Mouse (Mus musculus): ENCODE data around the gene Fam71e1. TPM values are rescaled to one million over a fixed set of nuclear protein-coding genes. Genes with fewer than 3 reads are reported as not detected.
A peak's percentile ranks its signal among the peaks of the same experiment; 100 is the strongest.

Gene Fam71e1
- polyA plus RNA-seq, 1 experiment from 2014 or later = 10.8 TPM

GRCm38 (mm10) chr7:44498922-44499321, 2.5 kb downstream of the Fam71e1 start:
- DNase-seq (ENCODE audit: low spot score) (no peak), ATAC-seq (replicated peaks; ENCODE audit: insufficient number of reproducible peaks, low FRiP score, low TSS enrichment, low read depth) (no peak)
- Histone ChIP-seq H3K36me3 (replicated peaks; ENCODE audit: control insufficient read depth, insufficient read depth, low read depth, low read length) (no peaks in the 10 kb centered on the region), H3K27me3 (ENCODE audit: control insufficient read depth, insufficient read depth, low read length) (no peaks in the 10 kb centered on the region), H3K9me3 (replicated peaks; ENCODE audit: control insufficient read depth, low read length) (no peaks in the 10 kb centered on the region), H3K4me2 (ENCODE audit: low read depth, low read length) (no peak overlapping the region), H3K27ac (replicated peaks; ENCODE audit: low read depth, low read length) (no peak overlapping the region), H3K4me1 (ENCODE audit: control insufficient read depth, insufficient read depth, low read length) (no peaks in the 10 kb centered on the region; the same call in 1 of the 2 replicates), H3K9ac (replicated peaks; ENCODE audit: low read length) (no peak overlapping the region), H3K4me3 (ENCODE audit: low read depth, low read length) (no peak overlapping the region)
- WGBS = 63% methylated on average over 1 of the region's 1 CpGs

- no peaks in the 10 kb centered on the region for H3K36me3 ChIP-seq (replicated peaks; ENCODE audit: control insufficient read depth, insufficient read depth, low read depth, low read length)
- no peaks in the 10 kb centered on the region for H3K4me1 ChIP-seq (ENCODE audit: control insufficient read depth, insufficient read depth, low read length)
- ATAC-seq (replicated peaks; ENCODE audit: insufficient number of reproducible peaks, low FRiP score, low TSS enrichment, low read depth) (no peak), DNase-seq (ENCODE audit: low spot score) (no peak)
- H3K27me3 ChIP-seq (ENCODE audit: control insufficient read depth, insufficient read depth, low read length) = no peaks in the 10 kb centered on the region
- H3K9me3 ChIP-seq (replicated peaks; ENCODE audit: control insufficient read depth, low read length) = no peaks in the 10 kb centered on the region
- H3K27ac ChIP-seq (replicated peaks; ENCODE audit: low read depth, low read length) = no peak overlapping the region
- H3K4me3 ChIP-seq (ENCODE audit: low read depth, low read length) = no peak overlapping the region
- no peak overlapping the region for H3K4me2 ChIP-seq (ENCODE audit: low read depth, low read length)
- H3K9ac ChIP-seq (replicated peaks; ENCODE audit: low read length) = no peak overlapping the region
- 55% methylated on average over 20 of the region's 20 CpGs for WGBS
These were observed 3.7 kb downstream of the Fam71e1 start for GRCm38 (mm10) chr7:44500046-44500445.

DNA sequence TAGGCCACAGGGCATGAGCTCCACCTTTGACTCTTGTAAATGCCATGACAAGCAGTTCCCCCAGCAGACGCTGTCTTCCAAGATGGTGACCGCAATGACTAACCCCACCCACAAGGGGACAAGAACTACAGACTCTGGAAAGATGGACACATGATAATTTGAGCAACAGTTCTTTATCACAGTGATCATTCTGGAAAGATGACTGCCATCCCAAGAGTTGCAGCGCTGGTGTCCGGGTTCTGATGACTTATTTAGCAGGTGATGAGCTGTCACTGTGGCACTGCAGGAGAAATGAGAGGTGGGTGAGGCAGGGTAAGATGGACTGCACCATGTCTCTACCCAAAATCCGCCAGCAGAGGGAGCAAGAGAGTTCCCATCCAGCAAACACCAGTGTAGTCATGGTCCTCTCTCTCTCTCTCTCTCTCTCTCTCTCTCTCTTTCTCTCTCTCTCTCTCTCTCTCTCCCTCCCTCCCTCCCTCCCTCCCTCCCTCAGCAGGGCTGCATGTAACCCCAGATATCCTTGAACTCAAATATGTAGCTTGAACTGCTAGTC, 5.3 kb downstream of the Fam71e1 start:
- no peak for ATAC-seq (replicated peaks; ENCODE audit: insufficient number of reproducible peaks, low FRiP score, low TSS enrichment, low read depth)

DNA sequence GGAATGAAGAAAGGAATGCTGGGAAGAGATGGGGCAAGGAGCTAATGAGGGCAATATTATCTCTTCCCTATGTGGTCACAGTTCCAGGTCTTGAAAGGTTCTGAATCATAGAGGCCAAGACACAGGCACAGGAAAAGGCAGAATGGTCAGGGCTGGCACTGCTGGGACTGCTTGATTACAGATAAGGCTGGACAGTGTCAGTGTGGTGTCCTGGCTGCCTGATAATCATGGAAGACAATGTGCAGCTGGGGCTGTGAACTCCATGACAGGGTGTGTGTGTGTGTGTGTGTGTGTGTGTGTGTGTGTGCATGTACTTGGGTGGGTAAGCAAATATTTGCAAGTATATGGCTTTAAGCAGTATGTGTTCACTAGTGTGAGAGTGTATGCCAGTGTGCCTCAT, 11.1 kb downstream of the Fam71e1 start:
- DNase-seq (ENCODE audit: low spot score) (no peak), ATAC-seq (replicated peaks; ENCODE audit: insufficient number of reproducible peaks, low FRiP score, low TSS enrichment, low read depth) (no peak)
- H3K4me2 ChIP-seq (ENCODE audit: low read depth, low read length) = no peak overlapping the region
- no peaks in the 10 kb centered on the region for H3K27me3 ChIP-seq (ENCODE audit: control insufficient read depth, insufficient read depth, low read length)
- H3K9ac ChIP-seq (replicated peaks; ENCODE audit: low read length) = no peak overlapping the region
- no peak overlapping the region for H3K4me3 ChIP-seq (ENCODE audit: low read depth, low read length)
- no peaks in the 10 kb centered on the region for H3K9me3 ChIP-seq (replicated peaks; ENCODE audit: control insufficient read depth, low read length)
- no peak overlapping the region for H3K27ac ChIP-seq (replicated peaks; ENCODE audit: low read depth, low read length)
- H3K4me1 ChIP-seq (ENCODE audit: control insufficient read depth, insufficient read depth, low read length) = no peaks in the 10 kb centered on the region
- no peaks in the 10 kb centered on the region for H3K36me3 ChIP-seq (replicated peaks; ENCODE audit: control insufficient read depth, insufficient read depth, low read depth, low read length)

More for the DNA sequence above, 5.3 kb downstream of the Fam71e1 start:
- Histone ChIP-seq H3K27me3 (ENCODE audit: control insufficient read depth, insufficient read depth, low read length) (no peaks in the 10 kb centered on the region), H3K4me1 (ENCODE audit: control insufficient read depth, insufficient read depth, low read length) (no peaks in the 10 kb centered on the region), H3K9ac (replicated peaks; ENCODE audit: low read length) (no peak overlapping the region), H3K27ac (replicated peaks; ENCODE audit: low read depth, low read length) (no peak overlapping the region), H3K4me2 (ENCODE audit: low read depth, low read length) (no peak overlapping the region), H3K36me3 (replicated peaks; ENCODE audit: control insufficient read depth, insufficient read depth, low read depth, low read length) (no peaks in the 10 kb centered on the region), H3K9me3 (replicated peaks; ENCODE audit: control insufficient read depth, low read length) (no peaks in the 10 kb centered on the region), H3K4me3 (ENCODE audit: low read depth, low read length) (no peak overlapping the region)
- DNase-seq (ENCODE audit: low spot score) = peak; percentile 79
- 44% methylated on average over 5 of the region's 5 CpGs for WGBS

- DNase-seq (ENCODE audit: low spot score) (no peak), ATAC-seq (replicated peaks; ENCODE audit: insufficient number of reproducible peaks, low FRiP score, low TSS enrichment, low read depth) (no peak)
- 62% methylated on average over 9 of the region's 9 CpGs for WGBS
- Histone ChIP-seq H3K36me3 (replicated peaks; ENCODE audit: control insufficient read depth, insufficient read depth, low read depth, low read length) (no peaks in the 10 kb centered on the region), H3K9me3 (replicated peaks; ENCODE audit: control insufficient read depth, low read length) (no peaks in the 10 kb centered on the region), H3K9ac (replicated peaks; ENCODE audit: low read length) (no peak overlapping the region), H3K4me3 (ENCODE audit: low read depth, low read length) (no peak overlapping the region), H3K4me1 (ENCODE audit: control insufficient read depth, insufficient read depth, low read length) (no peaks in the 10 kb centered on the region), H3K27ac (replicated peaks; ENCODE audit: low read depth, low read length) (no peak overlapping the region), H3K27me3 (ENCODE audit: control insufficient read depth, insufficient read depth, low read length) (peaks cover 14% of the 10 kb centered on the region; the same call in 1 of the 2 replicates), H3K4me2 (ENCODE audit: low read depth, low read length) (no peak overlapping the region)
These were observed 23.0 kb downstream of the Fam71e1 start for GRCm38 (mm10) chr7:44519240-44519913.

DNA sequence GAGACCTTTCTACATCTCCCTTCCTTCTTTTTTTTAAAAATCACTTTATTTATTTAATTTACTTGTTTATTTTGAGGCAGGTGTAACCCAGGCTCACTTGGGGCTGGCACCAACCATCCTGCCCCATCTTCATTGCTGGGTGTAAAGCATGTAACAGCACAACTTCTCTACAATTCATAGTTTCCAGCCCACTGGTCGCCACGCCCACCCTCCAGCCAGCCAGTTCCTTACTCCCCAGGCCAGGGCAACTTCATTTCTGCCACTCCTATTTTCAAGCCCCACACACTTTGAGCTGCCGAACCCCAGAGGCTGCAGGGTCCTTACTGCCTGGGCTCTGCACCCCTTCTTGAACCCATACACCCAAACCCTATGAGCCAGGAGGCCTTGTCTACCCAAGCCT, 24.6 kb downstream of the Fam71e1 start:
- Histone ChIP-seq H3K4me3 (ENCODE audit: low read depth, low read length) (no peak overlapping the region), H3K27me3 (ENCODE audit: control insufficient read depth, insufficient read depth, low read length) (peaks cover 27% of the 10 kb centered on the region), H3K9ac (replicated peaks; ENCODE audit: low read length) (no peak overlapping the region), H3K27ac (replicated peaks; ENCODE audit: low read depth, low read length) (no peak overlapping the region), H3K9me3 (replicated peaks; ENCODE audit: control insufficient read depth, low read length) (no peaks in the 10 kb centered on the region), H3K4me2 (ENCODE audit: low read depth, low read length) (no peak overlapping the region), H3K4me1 (ENCODE audit: control insufficient read depth, insufficient read depth, low read length) (peaks cover 2% of the 10 kb centered on the region; the same call in 1 of the 2 replicates), H3K36me3 (replicated peaks; ENCODE audit: control insufficient read depth, insufficient read depth, low read depth, low read length) (no peaks in the 10 kb centered on the region)
- ATAC-seq (replicated peaks; ENCODE audit: insufficient number of reproducible peaks, low FRiP score, low TSS enrichment, low read depth) (no peak), DNase-seq (ENCODE audit: low spot score) (no peak)
- WGBS = 71% methylated on average over 3 of the region's 3 CpGs

- 2% methylated on average over 20 of the region's 20 CpGs for WGBS
- ATAC-seq (replicated peaks; ENCODE audit: insufficient number of reproducible peaks, low FRiP score, low TSS enrichment, low read depth) = no peak; the same call in 1 of the 2 replicates
- Histone ChIP-seq H3K4me1 (ENCODE audit: control insufficient read depth, insufficient read depth, low read length) (peaks cover 2% of the 10 kb centered on the region; the same call in 1 of the 2 replicates), H3K4me2 (ENCODE audit: low read depth, low read length) (no peak overlapping the region), H3K36me3 (replicated peaks; ENCODE audit: control insufficient read depth, insufficient read depth, low read depth, low read length) (no peaks in the 10 kb centered on the region), H3K4me3 (ENCODE audit: low read depth, low read length) (no peak overlapping the region), H3K9me3 (replicated peaks; ENCODE audit: control insufficient read depth, low read length) (no peaks in the 10 kb centered on the region), H3K27ac (replicated peaks; ENCODE audit: low read depth, low read length) (no peak overlapping the region), H3K9ac (replicated peaks; ENCODE audit: low read length) (no peak overlapping the region), H3K27me3 (ENCODE audit: control insufficient read depth, insufficient read depth, low read length) (peaks cover 27% of the 10 kb centered on the region)
- peak; percentile 82 for DNase-seq (ENCODE audit: low spot score)
These were observed 25.3 kb downstream of the Fam71e1 start for GRCm38 (mm10) chr7:44521710-44522109.

- 50% methylated on average over 2 of the region's 2 CpGs for WGBS
- Histone ChIP-seq H3K4me1 (ENCODE audit: control insufficient read depth, insufficient read depth, low read length) (peaks cover 2% of the 10 kb centered on the region; the same call in 1 of the 2 replicates), H3K27ac (replicated peaks; ENCODE audit: low read depth, low read length) (no peak overlapping the region), H3K36me3 (replicated peaks; ENCODE audit: control insufficient read depth, insufficient read depth, low read depth, low read length) (no peaks in the 10 kb centered on the region), H3K4me3 (ENCODE audit: low read depth, low read length) (no peak overlapping the region), H3K4me2 (ENCODE audit: low read depth, low read length) (no peak overlapping the region), H3K9me3 (replicated peaks; ENCODE audit: control insufficient read depth, low read length) (no peaks in the 10 kb centered on the region), H3K9ac (replicated peaks; ENCODE audit: low read length) (no peak overlapping the region), H3K27me3 (ENCODE audit: control insufficient read depth, insufficient read depth, low read length) (peaks cover 27% of the 10 kb centered on the region)
- ATAC-seq (replicated peaks; ENCODE audit: insufficient number of reproducible peaks, low FRiP score, low TSS enrichment, low read depth) (no peak), DNase-seq (ENCODE audit: low spot score) (no peak)
These were observed 26.7 kb downstream of the Fam71e1 start for GRCm38 (mm10) chr7:44523056-44523455.

Measured in embryonic facial prominence, embryonic 11.5 days (tissue).